Mouse (Mus musculus) right cerebral cortex, postnatal 10 days (tissue): ENCODE results near the gene Man1a2.
A peak's percentile ranks its signal among the peaks of the same experiment; 100 is the strongest.

ENCODE experiments used
- DNase-seq, 2 experiments: peaks; one replicate each; pipeline ENCODE4 v3.0.0; 2021; ENCODE audit warnings: low spot score in 2 of 2

Gene Man1a2

GRCm38 (mm10) chr3:100568443-100569390, 116.6 kb downstream of the Man1a2 start:
- no peak for DNase-seq

GRCm38 (mm10) chr3:100563565-100563964, 121.7 kb downstream of the Man1a2 start:
- no peak for DNase-seq

- no peak for DNase-seq
Observed at GRCm38 (mm10) chr3:100562455-100562854, 122.8 kb downstream of the Man1a2 start.

GRCm38 (mm10) chr3:100561561-100562175, 123.6 kb downstream of the Man1a2 start:
- DNase-seq: no peak

- no peak for DNase-seq
Observed at GRCm38 (mm10) chr3:100559431-100559830, 125.9 kb downstream of the Man1a2 start.

GRCm38 (mm10) chr3:100558211-100558708, 127.0 kb downstream of the Man1a2 start:
- no peak for DNase-seq

GRCm38 (mm10) chr3:100554843-100555242, 130.5 kb downstream of the Man1a2 start:
- DNase-seq: no peak

GRCm38 (mm10) chr3:100552171-100552570, 133.1 kb downstream of the Man1a2 start:
- DNase-seq: no peak

- no peak for DNase-seq
Observed at GRCm38 (mm10) chr3:100547913-100548292, 137.4 kb downstream of the Man1a2 start.

- no peak for DNase-seq
Observed at GRCm38 (mm10) chr3:100547162-100547912, 138.0 kb downstream of the Man1a2 start.

GRCm38 (mm10) chr3:100536686-100537085, 148.6 kb downstream of the Man1a2 start:
- DNase-seq: no peak

- DNase-seq: no peak
Observed at GRCm38 (mm10) chr3:100535902-100536301, 149.4 kb downstream of the Man1a2 start.

- no peak for DNase-seq
Observed at GRCm38 (mm10) chr3:100535298-100535697, 150.0 kb downstream of the Man1a2 start.

GRCm38 (mm10) chr3:100534394-100534793, 150.9 kb downstream of the Man1a2 start:
- no peak for DNase-seq

GRCm38 (mm10) chr3:100533429-100533828, 151.9 kb downstream of the Man1a2 start:
- peak; percentile 29 to 31 for DNase-seq

- DNase-seq: no peak
Observed at GRCm38 (mm10) chr3:100530919-100531318, 154.4 kb downstream of the Man1a2 start.

GRCm38 (mm10) chr3:100530244-100530788, 155.0 kb downstream of the Man1a2 start:
- DNase-seq: no peak

GRCm38 (mm10) chr3:100522671-100523070, 162.6 kb downstream of the Man1a2 start:
- DNase-seq: no peak

GRCm38 (mm10) chr3:100521626-100522025, 163.7 kb downstream of the Man1a2 start:
- no peak for DNase-seq

- DNase-seq: no peak
Observed at GRCm38 (mm10) chr3:100515754-100516141, 169.6 kb downstream of the Man1a2 start.

GRCm38 (mm10) chr3:100515093-100515753, 170.1 kb downstream of the Man1a2 start:
- no peak for DNase-seq
